Mouse (Mus musculus) CH12.LX (cell line): ENCODE data around the gene Trpm3.

ENCODE experiments used
- BHLHE40 ChIP-seq: IDR thresholded peaks from 2 replicates; pipeline ENCODE4 v1.6.1; 2011; ENCODE audit warnings: mild to moderate bottlenecking, low read depth, low read length, improper control_type of control experiment
- CTCF ChIP-seq, 2 experiments: IDR thresholded peaks in 1 of 2; conservative IDR thresholded peaks in 1 of 2; 2 replicates each; pipeline ENCODE4 v1.5.1; 2011 to 2012; ENCODE audit warnings: low read depth in 2 of 2, low read length in 2 of 2, improper control_type of control experiment in 1 of 2, inconsistent platforms in 1 of 2, mild to moderate bottlenecking in 1 of 2, moderate library complexity in 1 of 2
- JUN ChIP-seq: IDR thresholded peaks from 2 replicates; pipeline ENCODE4 v1.6.1; 2011; ENCODE audit warnings: low read depth, mild to moderate bottlenecking, low read length, improper control_type of control experiment, moderate library complexity; ENCODE audit not compliant: insufficient read depth
- RCOR1 ChIP-seq: conservative IDR thresholded peaks from 2 replicates; pipeline ENCODE4 v1.6.1; 2012; ENCODE audit warnings: low read depth, mild to moderate bottlenecking, inconsistent platforms, low read length, improper control_type of control experiment
- SIN3A ChIP-seq: IDR thresholded peaks from 2 replicates; pipeline ENCODE4 v1.6.1; 2012; ENCODE audit warnings: low read length, improper control_type of control experiment, inconsistent platforms
- USF1 ChIP-seq: IDR thresholded peaks from 2 replicates; pipeline ENCODE4 v1.6.1; 2014; ENCODE audit warnings: low read depth, mild to moderate bottlenecking, inconsistent platforms, low read length, improper control_type of control experiment

DNA sequence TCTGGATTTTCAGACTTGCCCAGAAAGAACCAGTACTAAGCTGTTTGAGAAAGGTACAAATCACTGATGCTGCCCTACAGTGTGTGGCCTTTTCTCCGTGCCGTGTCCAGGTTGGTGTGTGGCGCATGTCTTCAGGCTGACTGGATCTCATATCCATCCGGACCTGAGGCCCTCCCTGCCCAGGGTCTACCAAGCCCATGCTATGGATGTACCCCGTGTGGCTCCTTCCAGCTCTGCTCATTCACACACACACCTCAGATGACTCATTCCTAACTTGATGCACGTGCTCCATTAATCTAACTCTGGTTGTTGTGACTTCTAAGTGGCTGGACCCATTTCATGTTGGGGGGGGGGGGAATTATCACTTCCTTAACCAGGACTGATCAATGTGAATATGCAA is 789.5 kb downstream of the Trpm3 start:
- TF ChIP-seq CTCF (conservative IDR thresholded peaks at IDR 0.05 in 1 of 2, IDR thresholded peaks at IDR 0.05 in 1 of 2; ENCODE audit: low read depth in 2 of 2, low read length in 2 of 2) (no peak), USF1 (no peak), BHLHE40 (no peak), SIN3A (no peak), JUN (no peak), RCOR1 (no peak)
